Mouse (Mus musculus): Measurements from ENCODE around the gene Snapc2. TPM values are rescaled to one million over a fixed set of nuclear protein-coding genes. Genes with fewer than 3 reads are reported as not detected.

Gene Snapc2
- total RNA-seq (2021) = 21.0 and 24.3 TPM in 2 replicates
- long read RNA-seq, experiment 1, transcript Snapc2-201 (5 exons, 1,536 nt) = major isoform, 35 of 38 reads
- long read RNA-seq, experiment 1, partial matches to known transcripts = 1 of 38 reads
- long read RNA-seq, experiment 1, other reads (novel, unspliced or antisense) = 1 of 38 reads
- long read RNA-seq, experiment 2, transcript Snapc2-201 (5 exons, 1,536 nt) = major isoform, 20 of 24 reads
- long read RNA-seq, experiment 2, partial matches to known transcripts = 2 of 24 reads
- long read RNA-seq, experiment 2, other reads (novel, unspliced or antisense) = 2 of 24 reads

DNA sequence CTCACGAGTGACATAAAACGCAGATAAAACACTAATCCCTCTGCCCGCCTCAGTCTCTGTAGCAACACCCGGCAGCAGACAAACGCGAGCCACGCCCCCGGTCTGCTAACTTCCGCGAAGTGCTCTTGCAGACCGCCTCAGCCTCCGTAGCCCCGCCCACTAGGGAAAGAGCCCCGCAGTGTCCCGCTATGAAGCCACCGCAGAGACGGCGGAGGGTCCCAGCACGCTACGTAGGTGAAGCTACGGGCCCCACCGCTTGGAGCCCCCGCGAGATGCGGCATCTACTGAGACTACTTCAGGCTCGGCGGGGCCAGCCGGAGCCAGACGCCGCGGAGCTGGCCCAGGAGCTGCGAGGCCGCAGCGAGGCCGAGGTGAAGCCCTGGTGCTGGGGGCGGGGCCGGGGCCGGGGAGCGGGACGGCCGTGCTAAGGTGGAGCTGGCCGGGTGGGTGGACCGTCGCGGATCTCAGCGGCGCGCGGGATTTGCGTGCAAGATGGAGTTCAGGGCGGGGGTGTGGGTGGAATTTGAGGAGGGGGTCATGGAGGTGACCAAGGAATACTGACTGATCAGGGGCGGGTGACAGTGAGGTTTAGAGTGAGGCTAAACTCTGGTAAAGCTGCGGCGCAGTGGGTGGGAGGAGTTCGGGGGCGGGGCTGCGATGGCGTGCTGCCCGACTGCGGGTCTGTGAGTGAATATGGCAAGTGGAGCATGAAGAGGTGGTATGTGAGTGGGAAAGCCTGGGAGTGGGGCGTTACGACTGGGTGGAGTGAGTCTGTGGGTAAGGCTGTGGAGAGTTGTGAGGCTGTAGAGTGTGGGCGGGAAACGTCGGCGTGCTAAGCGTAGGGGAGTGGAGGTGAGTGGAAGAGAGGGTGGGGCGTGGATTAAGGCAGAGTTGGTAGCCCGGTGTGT lies at the start of gene Snapc2:
Gene Snapc2 (plus strand): TSS at position 147 of the 908 bp plus-strand sequence.
- peak; percentile 98 for DNase-seq

GRCm38 (mm10) chr8:4205246-4206123 lies 47.4 kb upstream of the Snapc2 start:
- DNase-seq = no peak

DNA sequence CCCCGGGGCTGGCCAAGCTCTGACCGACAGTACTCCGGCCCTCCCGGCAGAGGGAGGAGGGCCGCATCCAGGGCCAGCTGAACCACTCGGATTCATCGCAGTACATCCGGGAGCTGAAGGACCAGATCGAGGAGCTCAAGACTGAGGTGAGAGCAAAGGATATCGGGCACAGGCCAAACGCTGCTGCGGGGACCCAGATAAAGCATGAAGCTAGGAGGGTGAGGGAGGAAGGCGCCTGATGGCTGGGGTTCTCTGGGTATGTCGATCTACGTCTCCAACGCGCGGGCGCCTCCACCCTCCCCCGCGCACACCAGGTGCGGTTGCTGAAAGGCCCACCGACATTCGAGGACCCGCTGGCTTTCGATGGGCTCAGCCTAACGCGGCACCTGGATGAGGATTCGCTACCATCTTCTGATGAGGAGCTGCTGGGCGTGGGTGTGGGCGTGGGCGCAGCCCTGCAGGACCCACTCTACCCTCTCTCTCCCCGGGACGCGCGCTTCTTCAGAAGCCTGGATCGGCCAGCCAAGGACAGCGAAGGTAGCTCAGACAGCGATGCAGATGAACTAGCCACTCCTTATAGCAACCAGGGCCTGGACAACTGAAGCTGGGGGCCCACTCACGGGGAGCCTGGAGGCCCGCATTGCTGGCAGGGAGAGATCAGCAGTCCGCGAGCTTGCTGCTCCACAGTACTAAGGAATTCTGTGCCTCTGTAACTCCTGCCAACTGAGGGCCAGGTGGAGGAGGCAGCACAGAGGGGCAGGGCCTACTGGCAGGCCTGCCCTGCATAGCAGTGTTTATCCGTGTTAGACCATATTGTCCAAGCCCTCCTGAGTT lies 46.5 kb upstream of the Snapc2 start:
- no peak for DNase-seq

- DNase-seq = no peak
These were observed 45.9 kb upstream of the Snapc2 start for GRCm38 (mm10) chr8:4207016-4207350.

- DNase-seq = no peak
These were observed 41.8 kb upstream of the Snapc2 start for GRCm38 (mm10) chr8:4211097-4211496.

DNA sequence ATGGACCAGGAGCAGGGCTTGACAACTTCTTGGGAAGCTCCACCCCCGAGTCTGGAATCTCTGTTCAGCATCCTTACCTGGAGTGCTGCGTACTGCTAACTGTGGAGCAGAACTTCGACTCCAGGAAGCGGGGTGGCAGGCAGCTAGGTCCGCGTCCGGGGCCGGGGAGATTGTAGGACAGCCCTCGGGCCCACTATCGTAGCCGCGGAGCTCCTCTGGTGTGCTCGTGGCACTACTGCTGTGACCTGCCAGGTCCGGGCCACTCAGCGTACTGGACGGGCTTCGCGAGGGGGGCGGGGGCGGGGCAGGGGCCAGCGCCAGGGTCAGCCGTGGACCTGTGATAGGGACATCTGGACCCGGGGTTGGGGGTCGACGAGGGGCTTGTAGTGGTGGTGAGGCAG lies 40.1 kb upstream of the Snapc2 start:
- peak; percentile 53 for DNase-seq

DNA sequence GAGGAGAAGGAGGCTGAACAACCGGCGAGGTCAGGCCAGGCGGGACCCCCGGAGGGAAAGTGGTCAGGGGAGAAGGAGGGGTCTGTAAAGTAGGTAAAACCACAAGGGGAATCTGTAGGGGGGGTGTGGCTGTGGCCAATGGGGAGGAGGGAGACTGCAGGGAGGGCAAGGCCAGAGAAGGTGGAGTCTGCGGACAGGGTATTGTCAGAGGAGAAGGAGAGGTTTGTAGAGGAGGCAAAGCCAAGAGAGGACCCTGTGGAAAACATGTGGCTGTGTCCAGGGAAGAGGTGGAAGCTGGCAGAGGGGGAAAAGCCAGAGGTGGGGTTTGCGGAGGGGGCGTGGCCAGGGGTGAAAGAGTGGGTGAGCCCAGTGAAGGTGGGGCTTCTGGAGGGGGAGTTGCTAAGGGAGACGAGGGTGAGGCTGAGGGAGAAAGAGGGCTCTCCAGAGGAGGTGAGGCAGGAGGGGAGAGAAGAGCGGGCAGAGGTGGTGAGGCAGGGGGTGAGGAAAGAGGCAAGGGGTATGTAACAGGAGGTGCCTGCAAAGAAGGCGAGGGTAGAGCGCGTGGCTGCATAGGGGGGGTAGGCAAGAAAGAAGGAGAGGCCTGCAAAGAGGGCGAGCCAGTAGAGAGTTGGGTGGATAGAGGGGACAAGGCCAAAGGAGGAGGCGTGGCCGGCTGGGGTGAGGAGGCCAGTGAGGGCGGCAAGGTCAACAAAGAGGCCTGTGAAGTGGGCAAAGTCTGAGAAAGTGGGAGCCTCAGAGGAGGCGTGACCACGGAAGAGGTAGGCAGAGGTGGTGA lies 39.5 kb upstream of the Snapc2 start:
- DNase-seq = peak; percentile 90

DNA sequence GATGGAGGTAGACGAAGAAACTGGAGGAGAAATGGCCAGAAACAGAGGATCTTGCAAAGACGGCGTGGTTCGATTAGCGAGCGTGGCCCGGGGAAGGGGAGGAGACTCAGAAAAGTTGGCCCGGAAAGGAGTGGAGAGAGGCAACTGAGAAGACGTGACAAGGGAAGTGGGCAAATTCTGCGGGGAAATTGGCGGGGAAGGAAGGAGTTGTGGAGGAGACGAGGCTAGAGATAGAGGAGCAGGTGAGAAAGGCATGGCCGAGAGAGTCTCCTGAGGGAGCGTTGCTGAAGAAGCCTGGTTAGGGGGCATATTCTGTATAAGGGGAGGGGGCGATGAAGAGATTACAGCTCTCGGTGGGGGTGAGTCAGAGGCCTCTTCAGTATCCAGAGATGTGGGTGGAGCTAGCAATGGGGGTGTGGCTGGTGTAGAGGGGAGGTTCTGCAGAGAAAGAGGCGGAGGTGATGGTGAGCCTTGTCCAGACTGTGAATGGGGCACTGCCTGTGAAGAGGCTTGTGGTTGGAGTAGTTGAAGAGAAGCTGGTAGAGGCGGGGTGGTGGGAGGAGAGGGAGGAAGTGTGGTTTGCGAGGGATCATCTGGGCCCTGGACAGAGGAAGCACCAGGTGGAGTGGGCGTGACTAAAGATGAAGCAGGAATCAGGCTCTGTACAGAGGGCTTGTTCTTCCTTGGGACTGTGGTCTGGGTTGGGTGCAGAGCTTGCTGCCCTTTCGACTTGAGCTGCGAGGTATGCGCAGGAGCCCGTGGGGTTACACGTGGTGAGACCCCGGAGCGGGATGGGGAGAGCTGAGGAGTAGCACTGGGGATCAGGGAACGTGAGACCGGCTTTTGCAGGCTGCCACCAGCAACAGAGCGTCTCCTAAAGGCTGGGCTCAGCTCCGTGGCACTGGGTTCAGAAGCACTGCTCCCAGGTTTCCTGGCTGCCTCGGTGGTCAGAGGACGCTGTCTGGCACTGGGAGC lies 38.6 kb upstream of the Snapc2 start:
- peak; percentile 90 for DNase-seq

GRCm38 (mm10) chr8:4216296-4216695 lies 36.6 kb upstream of the Snapc2 start:
- no peak for DNase-seq

DNA sequence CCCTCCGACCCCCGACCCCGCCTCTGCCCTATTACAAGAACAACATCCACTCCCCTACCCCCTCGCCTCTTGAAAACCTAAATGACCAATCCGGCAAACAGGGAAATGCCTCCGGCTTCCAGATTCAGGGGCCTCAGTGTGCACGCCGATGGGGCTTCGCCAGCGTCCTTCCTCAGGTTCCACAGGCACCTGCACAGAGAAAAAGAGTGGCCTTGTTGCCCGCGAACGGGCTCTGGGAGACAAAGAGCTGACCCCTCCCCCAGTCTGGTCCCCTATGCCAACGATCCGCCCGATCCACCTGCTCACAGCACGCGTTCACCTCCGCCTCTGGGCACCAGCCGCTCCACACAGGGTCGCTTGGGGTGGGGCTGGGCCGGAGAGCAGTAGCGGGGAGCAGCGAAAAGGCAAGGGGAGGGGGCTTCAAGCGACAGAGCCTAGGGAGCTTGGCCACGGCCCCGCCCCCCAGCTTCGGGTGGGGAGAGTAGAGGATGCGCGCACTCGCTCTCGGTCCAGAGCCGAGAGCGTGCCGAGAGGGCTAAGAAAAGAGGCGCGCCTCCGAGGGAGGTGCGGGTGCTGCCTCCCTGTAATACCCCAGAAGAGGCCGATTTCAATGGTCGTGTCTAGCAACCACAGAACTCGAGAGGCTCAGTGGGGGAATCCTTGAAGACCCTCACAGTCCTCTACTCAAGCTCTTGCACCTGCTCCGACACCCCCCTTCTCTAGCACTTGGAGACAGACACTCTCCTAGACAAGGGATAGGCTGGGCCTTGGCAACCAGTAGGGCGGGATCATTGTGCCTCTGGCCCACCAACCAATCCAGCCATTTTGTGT lies 35.9 kb upstream of the Snapc2 start, which contains the start of gene Prr36:
Gene Prr36 (minus strand): TSS at position 669 of the 831 bp plus-strand sequence.
- peak; percentile 73 for DNase-seq

DNA sequence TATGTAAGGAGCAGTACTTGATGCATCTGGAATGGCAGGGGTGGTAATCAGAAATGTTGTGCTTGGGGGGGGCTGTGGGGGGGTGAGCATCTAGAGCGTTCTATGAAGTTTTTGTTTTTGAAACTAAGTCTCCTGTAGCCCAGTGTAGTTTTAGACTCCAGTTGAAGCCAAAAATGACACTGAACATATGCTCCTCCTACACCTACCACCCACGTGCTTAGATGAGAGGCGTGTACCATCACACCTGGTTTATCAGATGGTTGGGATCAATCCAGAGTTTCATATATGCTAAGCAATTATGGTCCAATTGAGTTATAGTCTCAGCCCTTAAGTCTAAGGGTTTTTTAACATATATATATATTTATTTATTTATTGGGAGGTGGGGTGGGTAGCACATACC lies 33.3 kb upstream of the Snapc2 start:
- no peak for DNase-seq

DNA sequence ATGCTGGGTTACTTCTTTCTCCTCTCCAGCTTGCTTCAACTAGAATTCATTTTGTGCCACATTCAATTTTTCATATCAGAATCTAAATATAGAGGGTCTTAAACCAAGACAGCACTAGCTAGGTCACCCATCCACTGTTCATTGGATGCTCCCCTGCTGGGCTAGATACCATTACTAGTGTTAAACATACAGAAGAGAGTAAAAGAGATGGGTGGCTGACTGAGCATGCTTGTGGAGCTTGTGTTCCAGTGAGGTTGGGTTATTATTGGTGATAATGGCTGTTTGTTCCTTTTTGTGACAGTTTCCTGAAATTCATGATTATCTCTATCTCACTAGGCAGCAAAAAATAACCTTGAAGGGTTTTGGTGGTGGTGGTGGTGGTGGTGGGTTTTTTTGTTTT lies 30.8 kb upstream of the Snapc2 start:
- DNase-seq = no peak

- DNase-seq = no peak
These were observed 26.6 kb upstream of the Snapc2 start for GRCm38 (mm10) chr8:4226323-4226722.

GRCm38 (mm10) chr8:4226739-4227347 lies 26.0 kb upstream of the Snapc2 start, which contains the start of gene Lrrc8e:
Lrrc8e (plus strand) TSS chr8:4226827.
- peak; percentile 87 for DNase-seq

GRCm38 (mm10) chr8:4227919-4228318 lies 25.0 kb upstream of the Snapc2 start:
- DNase-seq = no peak

DNA sequence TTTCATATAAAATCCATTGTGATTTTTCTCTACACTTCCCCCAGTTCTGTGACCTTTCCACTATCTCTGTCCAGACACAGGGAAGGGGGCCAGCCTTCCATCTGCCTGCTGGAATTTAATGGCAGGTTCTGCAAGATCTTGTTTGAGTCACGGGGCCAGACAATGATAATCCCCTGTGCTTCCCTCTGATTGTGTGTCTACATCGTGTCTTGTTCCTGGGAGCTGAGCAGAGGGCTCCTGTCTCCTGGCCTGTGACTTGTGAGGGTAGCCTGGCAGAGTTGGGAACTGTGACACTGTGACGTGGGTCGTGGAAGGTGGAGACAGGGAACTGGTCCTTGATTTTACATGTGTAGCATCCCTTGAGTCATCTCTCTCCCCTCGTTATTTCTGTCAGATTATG lies 23.1 kb upstream of the Snapc2 start:
- no peak for DNase-seq

DNA sequence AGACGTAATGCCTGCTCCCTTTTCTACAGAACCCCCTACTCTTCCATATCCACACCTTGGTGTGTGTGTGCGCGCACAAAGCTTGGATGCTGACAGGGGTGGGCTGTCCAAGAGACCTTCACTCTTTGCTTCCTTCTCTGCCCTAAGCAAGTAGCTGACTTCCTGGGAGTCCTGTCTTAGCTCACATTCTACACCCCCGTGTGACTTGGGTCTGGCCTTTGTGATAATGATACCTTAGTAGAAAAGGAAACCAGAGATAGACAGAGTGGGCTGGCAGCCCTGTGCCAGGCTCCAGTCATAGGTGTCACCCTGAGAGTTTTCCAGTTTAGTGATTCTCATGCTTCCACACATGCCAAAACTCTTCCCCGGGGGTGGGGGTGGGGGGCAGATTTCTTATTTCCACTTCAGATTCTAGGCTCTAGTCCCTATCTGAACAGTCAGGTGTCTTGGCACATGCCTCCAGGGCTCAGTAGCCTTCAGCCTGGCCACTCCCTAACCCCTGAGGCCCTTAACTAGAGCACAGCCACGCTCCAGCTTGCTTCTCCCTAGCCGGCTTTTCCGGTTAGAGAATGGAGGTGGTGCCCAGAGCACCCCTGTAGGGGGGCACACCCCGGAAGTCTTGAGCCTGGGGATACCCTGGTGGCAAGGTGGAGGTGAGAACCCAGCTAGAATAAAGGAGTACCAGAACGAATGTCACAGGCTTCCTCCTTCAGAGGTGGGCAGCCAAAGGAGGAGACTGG lies 22.1 kb upstream of the Snapc2 start:
- no peak for DNase-seq
